Mouse (Mus musculus) megakaryocyte, embryonic 14.5 days (primary cell): ENCODE measurements around the gene Slc48a1. TPM values are rescaled to one million over a fixed set of nuclear protein-coding genes. Genes with fewer than 3 reads are reported as not detected.

Experiments used
- H3K27me3 ChIP-seq: replicated peaks from 2 replicates; pipeline ENCODE3; 2012; ENCODE audit warnings: inconsistent platforms
- H3K36me3 ChIP-seq: replicated peaks from 2 replicates; pipeline ENCODE3; 2012; ENCODE audit warnings: low read length, inconsistent platforms, mixed read lengths
- H3K4me1 ChIP-seq: 2 replicates; pipeline ENCODE4 v1.6.1; 2012; ENCODE audit warnings: inconsistent platforms
- H3K4me3 ChIP-seq: replicated peaks from 2 replicates; pipeline ENCODE3; 2012; ENCODE audit warnings: moderate library complexity, mild to moderate bottlenecking, inconsistent platforms
- H3K9me3 ChIP-seq: 2 replicates; pipeline ENCODE4 v1.6.1; 2012; ENCODE audit warnings: inconsistent platforms
- FLI1 ChIP-seq: IDR thresholded peaks from 2 replicates; pipeline ENCODE4 v1.6.1; 2012; ENCODE audit warnings: low read length, inconsistent platforms, mixed read lengths
- GATA1 ChIP-seq: IDR thresholded peaks from 3 replicates; pipeline ENCODE4 v1.6.1; 2012; ENCODE audit warnings: mixed read lengths, low read length, inconsistent platforms, borderline replicate concordance
- polyA plus RNA-seq: library from polyadenylated mRNA; stranded (reverse); fragments of >175 nt; gene quantifications from 2 replicates; pipeline ENCODE4 v1.2.3, GENCODE M21; 2012; ENCODE audit warnings: low replicate concordance; ENCODE audit not compliant: insufficient read depth

Slc48a1 gene
- polyA plus RNA-seq, 1 experiment: 61.4 TPM

DNA sequence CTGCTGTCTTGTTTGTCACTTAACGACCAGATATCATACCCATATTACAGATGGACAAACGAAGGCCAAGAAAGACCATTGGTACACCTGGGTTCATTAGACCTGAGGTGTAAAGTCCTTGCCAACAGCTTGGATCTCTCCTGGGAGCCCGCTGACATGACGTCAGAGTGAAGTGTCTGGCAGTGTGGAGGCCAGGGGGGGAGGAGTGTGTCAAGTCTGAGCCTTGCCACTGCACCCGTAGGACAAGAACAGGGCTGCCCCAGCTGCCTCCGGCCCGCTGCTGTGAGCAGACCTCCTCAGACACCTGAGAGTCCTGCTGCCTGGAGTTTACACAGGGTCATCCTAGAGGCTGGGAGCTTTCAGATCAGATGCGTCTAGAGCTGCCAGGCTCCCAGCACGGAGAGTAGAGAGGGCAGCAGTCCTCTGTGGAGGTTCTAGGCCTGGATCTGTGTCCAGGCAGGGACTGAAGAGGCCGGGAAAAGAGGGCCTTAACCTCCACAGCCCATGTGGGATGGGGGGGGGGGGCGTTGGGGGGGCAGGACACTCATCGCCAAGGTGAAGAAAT, 34.3 kb upstream of the Slc48a1 start:
- Histone ChIP-seq H3K27me3 (peaks cover 64% of the 10 kb centered on the region), H3K4me3 (no peak overlapping the region), H3K9me3 (no peaks in the 10 kb centered on the region), H3K36me3 (no peaks in the 10 kb centered on the region), H3K4me1 (peaks cover 33% of the 10 kb centered on the region)
- TF ChIP-seq GATA1: no peak
- TF ChIP-seq FLI1: no peak

GRCm38 (mm10) chr15:97744930-97745329, 33.4 kb upstream of the Slc48a1 start:
- Histone ChIP-seq H3K36me3 (no peaks in the 10 kb centered on the region), H3K9me3 (no peaks in the 10 kb centered on the region), H3K4me3 (no peak overlapping the region), H3K4me1 (peaks cover 42% of the 10 kb centered on the region), H3K27me3 (peaks cover 64% of the 10 kb centered on the region)
- TF ChIP-seq GATA1 (no peak), FLI1 (no peak)

GRCm38 (mm10) chr15:97745331-97745730, 33.0 kb upstream of the Slc48a1 start:
- Histone ChIP-seq H3K9me3 (no peaks in the 10 kb centered on the region), H3K36me3 (no peaks in the 10 kb centered on the region), H3K4me1 (peaks cover 46% of the 10 kb centered on the region), H3K27me3 (peaks cover 67% of the 10 kb centered on the region), H3K4me3 (no peak overlapping the region)
- TF ChIP-seq FLI1 (no peak), GATA1 (no peak)

DNA sequence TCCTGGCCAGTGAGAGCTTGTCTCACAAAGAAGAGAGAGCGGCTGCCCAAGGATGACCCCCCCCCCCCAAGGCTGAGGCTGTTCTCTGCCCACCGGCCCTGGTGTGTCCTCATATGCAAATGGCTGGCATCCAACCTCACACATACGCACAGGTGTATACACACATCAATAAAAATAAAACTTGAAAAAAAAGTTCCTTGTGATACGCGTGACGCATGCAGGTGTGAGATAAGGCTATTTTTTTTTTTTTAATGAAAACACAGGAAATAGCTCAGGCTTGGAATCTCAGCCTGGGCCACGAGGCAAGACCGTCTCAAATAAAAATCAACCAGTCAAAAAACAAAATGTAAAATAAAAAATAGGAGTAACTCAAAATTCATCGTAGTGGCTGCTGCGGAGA, 32.0 kb upstream of the Slc48a1 start:
- H3K4me3 ChIP-seq: no peak overlapping the region
- H3K27me3 ChIP-seq: peaks cover 57% of the 10 kb centered on the region
- H3K9me3 ChIP-seq: no peaks in the 10 kb centered on the region
- H3K4me1 ChIP-seq: peaks cover 54% of the 10 kb centered on the region
- TF ChIP-seq GATA1 (no peak), FLI1 (no peak)
- no peaks in the 10 kb centered on the region for H3K36me3 ChIP-seq

DNA sequence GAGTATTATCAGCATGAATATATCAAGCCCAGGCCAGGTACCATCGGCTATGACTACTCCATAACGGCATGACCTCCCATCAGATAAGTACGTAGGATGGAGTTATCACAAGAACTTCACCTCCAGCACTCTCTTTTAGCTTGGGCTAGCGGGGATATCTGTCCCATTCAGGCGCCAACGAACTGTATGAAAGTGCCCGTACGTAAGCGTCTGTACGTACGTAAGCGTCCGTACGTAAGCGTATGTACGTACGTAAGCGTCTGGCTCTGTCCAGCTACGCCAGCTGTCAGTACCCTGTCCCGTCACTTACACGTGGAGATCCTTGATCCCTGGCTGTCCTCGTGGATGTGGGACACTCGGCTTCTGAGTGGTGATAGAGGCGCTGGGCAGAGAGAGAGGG, 31.6 kb upstream of the Slc48a1 start:
- no peaks in the 10 kb centered on the region for H3K36me3 ChIP-seq
- H3K4me3 ChIP-seq: no peak overlapping the region
- no peak for TF ChIP-seq FLI1
- TF ChIP-seq GATA1: no peak
- peaks cover 53% of the 10 kb centered on the region for H3K27me3 ChIP-seq
- no peaks in the 10 kb centered on the region for H3K9me3 ChIP-seq
- H3K4me1 ChIP-seq: peaks cover 56% of the 10 kb centered on the region

DNA sequence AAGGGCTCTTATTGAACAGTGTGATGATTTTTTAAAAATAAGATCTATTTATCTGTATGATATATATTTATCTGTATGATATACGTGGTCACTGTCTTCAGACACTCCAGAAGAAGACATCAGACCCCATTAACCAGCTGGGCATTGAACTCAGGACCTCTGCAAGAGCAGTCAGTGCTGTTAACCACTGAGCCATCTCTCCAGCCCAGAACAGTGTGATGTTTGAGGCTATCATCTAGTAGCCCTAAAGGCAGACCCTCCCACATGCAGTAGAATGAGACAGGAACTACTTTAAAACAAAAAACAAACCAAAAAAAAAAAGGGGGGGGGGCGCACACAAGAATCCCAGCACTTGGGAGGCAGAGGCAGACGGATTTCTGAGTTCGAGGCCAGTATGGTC, 30.8 kb upstream of the Slc48a1 start:
- Histone ChIP-seq H3K36me3 (no peaks in the 10 kb centered on the region), H3K27me3 (peaks cover 47% of the 10 kb centered on the region), H3K4me1 (peaks cover 49% of the 10 kb centered on the region), H3K4me3 (no peak overlapping the region), H3K9me3 (no peaks in the 10 kb centered on the region)
- TF ChIP-seq FLI1: no peak
- no peak for TF ChIP-seq GATA1

DNA sequence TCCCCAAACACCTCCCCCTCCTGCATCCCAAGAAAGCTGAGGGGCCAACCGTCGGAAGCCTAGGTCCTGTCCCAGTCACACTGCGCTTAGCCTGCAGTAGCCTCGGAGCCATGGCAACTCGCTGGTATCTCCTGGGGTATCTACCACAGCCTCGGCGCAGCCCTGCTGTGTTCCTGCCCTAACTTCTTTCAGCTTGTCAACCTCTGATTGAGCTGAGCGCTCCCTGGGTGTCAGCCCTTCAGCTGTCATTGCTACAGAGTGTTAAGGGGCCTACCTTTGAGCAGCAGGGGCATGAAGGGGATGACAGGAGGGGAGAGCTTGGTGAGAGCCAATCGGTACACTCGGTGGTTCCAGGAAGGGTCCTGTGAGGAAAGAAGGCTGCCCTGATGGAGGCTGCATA, 30.0 kb upstream of the Slc48a1 start:
- TF ChIP-seq FLI1: no peak
- TF ChIP-seq GATA1: no peak
- no peaks in the 10 kb centered on the region for H3K36me3 ChIP-seq
- H3K4me1 ChIP-seq: peaks cover 47% of the 10 kb centered on the region
- H3K4me3 ChIP-seq: no peak overlapping the region
- peaks cover 41% of the 10 kb centered on the region for H3K27me3 ChIP-seq
- no peaks in the 10 kb centered on the region for H3K9me3 ChIP-seq

GRCm38 (mm10) chr15:97748964-97749363, 29.4 kb upstream of the Slc48a1 start:
- Histone ChIP-seq H3K36me3 (no peaks in the 10 kb centered on the region), H3K4me1 (peaks cover 53% of the 10 kb centered on the region), H3K9me3 (no peaks in the 10 kb centered on the region), H3K4me3 (no peak overlapping the region), H3K27me3 (peaks cover 40% of the 10 kb centered on the region)
- TF ChIP-seq GATA1: no peak
- TF ChIP-seq FLI1: no peak

GRCm38 (mm10) chr15:97749397-97749796, 28.9 kb upstream of the Slc48a1 start:
- peaks cover 57% of the 10 kb centered on the region for H3K4me1 ChIP-seq
- no peak overlapping the region for H3K4me3 ChIP-seq

GRCm38 (mm10) chr15:97749841-97750240, 28.5 kb upstream of the Slc48a1 start:
- Histone ChIP-seq H3K4me1 (peaks cover 59% of the 10 kb centered on the region), H3K4me3 (no peak overlapping the region), H3K9me3 (no peaks in the 10 kb centered on the region), H3K27me3 (peaks cover 39% of the 10 kb centered on the region), H3K36me3 (no peaks in the 10 kb centered on the region)
- TF ChIP-seq GATA1 (no peak), FLI1 (no peak)

More at GRCm38 (mm10) chr15:97749397-97749796, 28.9 kb upstream of the Slc48a1 start:
- peaks cover 39% of the 10 kb centered on the region for H3K27me3 ChIP-seq
- no peaks in the 10 kb centered on the region for H3K36me3 ChIP-seq
- TF ChIP-seq FLI1 (no peak), GATA1 (no peak)
- no peaks in the 10 kb centered on the region for H3K9me3 ChIP-seq
